Mouse (Mus musculus): ENCODE data around the gene Csf1. TPM values are rescaled to one million over a fixed set of nuclear protein-coding genes. Genes with fewer than 3 reads are reported as not detected.

Gene Csf1
- total RNA-seq, 2 experiments from 2014 or later: 20.4 to 20.5 TPM

DNA sequence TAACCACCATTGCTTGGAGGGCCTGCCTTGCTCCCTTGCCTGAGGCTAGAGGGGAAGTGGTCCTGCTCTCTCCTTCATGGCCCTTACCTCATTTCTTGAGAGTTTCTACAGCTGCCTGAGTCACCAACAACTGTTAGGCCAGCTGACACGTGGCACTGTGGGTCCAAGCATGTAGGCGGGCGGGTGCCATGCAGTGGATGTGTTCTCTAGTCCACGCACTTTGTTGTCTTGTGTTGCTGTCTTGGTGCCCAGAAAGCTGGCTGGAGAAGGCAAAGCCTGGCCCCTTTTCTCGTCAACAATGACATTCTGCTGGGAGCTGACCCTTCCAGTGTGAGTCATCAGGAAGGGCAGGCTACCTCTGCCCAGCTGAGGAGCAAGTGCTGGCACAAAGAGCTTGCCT lies 12.6 kb upstream of the Csf1 start:
- H3K4me3 ChIP-seq: no peak overlapping the region
- no peak overlapping the region for H3K27ac ChIP-seq
- TF ChIP-seq CTCF (conservative IDR thresholded peaks at IDR 0.05): no peak
- no peak for DNase-seq (ENCODE audit: low spot score in 2 of 2)

DNA sequence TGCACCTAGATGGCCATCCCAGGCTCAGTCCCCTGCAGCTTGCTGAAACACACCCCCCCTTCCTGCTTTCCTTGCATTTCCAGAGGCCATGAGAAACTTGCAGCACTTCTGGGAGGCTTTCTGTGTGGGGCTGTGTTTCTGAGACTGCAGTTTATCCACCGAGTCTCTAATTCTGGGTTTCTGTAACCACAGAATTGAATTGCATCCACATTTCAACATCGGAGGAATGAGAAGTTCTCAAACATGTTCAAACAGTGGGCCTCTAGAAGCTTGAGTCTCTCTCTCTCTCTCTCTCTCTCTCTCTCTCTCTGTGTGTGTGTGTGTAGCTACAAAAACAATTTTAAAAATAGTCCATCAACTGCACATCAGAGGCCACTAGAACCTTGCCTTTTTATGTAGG lies 9.4 kb upstream of the Csf1 start:
- no peak for DNase-seq (ENCODE audit: low spot score in 2 of 2)
- no peak for TF ChIP-seq CTCF (conservative IDR thresholded peaks at IDR 0.05)
- Histone ChIP-seq H3K4me3 (no peak overlapping the region), H3K27ac (no peak overlapping the region)

DNA sequence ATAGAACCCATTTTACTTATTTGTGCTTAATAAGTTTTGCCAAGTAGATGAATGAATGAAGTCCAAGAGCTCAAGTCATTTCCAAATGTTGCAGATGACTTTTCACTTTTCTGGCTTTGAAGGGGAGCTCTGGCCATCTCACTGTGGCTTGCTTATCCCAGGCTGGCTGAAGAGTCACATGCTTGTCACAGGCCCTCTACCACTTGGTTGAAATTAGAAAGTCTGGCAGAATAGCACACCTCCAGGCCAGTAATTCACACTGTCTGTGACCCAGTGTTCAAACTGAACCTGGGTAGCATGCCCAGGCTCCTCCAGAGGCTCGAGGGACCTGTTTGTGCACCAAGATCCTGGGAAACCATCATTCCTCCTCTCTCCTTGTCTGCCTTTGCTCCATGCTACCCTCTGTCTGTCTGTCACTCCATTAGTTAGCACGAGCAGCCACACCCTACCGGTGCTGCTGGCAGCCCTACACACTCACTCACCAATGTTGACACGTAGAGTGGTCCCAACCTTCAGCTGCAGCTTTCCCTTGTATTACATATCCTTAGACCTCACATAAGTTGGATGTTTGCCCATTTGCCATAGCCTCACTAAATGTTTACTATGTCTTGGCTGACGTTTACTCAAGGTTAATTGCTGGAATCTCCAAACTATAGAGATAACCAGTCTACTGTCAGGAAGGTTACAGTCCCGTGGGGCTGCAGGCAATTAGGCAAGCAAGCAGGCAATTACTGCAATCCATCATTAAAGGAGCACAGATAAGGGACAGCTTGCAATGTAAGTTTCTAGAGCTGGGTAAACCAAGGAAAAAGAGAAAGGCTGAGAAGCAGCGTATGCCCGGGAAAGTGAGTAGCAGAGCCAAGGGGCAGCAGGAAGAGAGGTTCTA lies 8.1 kb upstream of the Csf1 start:
- no peak for TF ChIP-seq CTCF (conservative IDR thresholded peaks at IDR 0.05)
- no peak overlapping the region for H3K27ac ChIP-seq
- no peak for DNase-seq (ENCODE audit: low spot score in 2 of 2)
- H3K4me3 ChIP-seq: no peak overlapping the region

DNA sequence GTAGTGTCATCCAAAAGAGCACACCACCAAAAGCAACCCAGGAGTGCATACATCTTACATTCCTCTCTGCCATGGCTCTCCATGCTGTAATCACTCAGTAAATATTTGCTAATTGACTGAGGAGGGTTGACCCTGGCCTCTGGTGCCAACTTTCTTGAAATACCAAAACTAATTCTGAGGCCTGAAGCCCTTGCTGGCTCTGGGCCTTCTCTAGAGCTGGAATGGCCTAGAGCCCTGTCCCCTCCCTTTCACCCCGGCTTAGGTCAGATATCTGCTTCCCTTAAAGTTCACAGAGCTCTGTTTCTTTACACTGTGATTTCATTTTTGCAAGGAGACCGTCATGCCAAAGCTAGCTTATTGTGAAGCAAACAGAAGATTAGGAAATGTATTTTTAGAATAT lies 6.5 kb upstream of the Csf1 start:
- no peak for DNase-seq (ENCODE audit: low spot score in 2 of 2)
- no peak for TF ChIP-seq CTCF (conservative IDR thresholded peaks at IDR 0.05)
- Histone ChIP-seq H3K4me3 (no peak overlapping the region), H3K27ac (peak overlapping the region; percentile 53)

DNA sequence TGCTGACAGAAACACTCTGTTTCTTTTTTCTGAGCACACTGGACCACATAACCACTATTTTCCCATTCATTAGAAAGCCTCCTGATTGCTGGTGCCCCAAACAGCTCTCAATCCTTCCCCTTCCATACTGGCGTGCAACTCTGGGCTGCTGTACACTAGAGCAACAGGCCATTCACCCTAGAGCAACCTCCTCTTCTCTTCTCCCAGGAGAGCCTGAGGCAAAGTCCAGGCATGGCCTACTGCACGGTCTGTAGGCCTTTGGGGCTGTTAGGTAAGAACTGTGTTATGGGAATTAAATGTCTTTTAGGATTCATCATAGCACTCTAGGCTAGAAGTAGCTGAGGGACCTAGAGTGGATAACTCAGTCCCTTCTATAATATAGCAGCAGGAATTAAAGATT lies 5.7 kb upstream of the Csf1 start:
- Histone ChIP-seq H3K4me3 (no peak overlapping the region), H3K27ac (peak overlapping the region; percentile 53)
- no peak for DNase-seq (ENCODE audit: low spot score in 2 of 2)
- no peak for TF ChIP-seq CTCF (conservative IDR thresholded peaks at IDR 0.05)

DNA sequence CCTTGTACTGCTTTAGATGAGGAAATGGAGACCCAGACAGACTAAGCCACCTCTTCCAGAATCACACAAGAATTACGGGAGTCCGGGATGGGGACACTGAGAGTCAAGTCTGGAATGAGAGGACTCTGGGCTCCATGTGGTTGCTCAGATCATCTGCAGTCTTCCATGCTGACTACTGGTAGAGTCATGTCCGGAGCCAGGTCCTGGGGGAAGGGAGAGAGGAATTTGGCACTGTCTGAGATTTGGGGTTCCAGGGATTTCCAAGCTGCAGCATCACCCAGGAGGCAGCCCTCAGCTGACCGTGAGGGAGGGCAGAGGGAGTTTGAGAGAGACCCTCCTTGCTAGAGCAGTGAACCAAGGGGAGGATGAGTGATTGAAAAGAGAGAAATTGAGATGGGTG lies 3.3 kb upstream of the Csf1 start:
- DNase-seq (ENCODE audit: low spot score in 2 of 2): no peak
- Histone ChIP-seq H3K27ac (no peak overlapping the region), H3K4me3 (no peak overlapping the region)
- no peak for TF ChIP-seq CTCF (conservative IDR thresholded peaks at IDR 0.05)

DNA sequence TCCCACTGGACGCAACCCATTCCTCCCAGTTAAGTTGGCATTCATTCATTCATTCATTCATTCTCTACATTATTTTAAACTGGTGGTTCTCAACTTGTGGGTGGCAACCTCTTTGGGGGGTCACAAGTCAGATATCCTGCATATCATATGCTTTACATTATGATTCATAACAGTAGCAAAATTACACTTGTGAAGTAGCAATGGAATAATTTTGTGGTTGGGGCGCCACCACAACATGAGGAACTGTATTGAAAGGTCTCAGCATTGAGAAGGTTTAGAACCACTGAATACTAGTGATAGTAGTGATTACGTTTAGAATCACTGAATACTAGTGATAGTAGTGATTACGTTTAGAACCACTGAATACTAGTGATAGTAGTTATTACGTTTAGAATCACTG lies 1.2 kb upstream of the Csf1 start:
- Histone ChIP-seq H3K4me3 (no peak overlapping the region), H3K27ac (no peak overlapping the region)
- no peak for TF ChIP-seq CTCF (conservative IDR thresholded peaks at IDR 0.05)
- DNase-seq (ENCODE audit: low spot score in 2 of 2): no peak

DNA sequence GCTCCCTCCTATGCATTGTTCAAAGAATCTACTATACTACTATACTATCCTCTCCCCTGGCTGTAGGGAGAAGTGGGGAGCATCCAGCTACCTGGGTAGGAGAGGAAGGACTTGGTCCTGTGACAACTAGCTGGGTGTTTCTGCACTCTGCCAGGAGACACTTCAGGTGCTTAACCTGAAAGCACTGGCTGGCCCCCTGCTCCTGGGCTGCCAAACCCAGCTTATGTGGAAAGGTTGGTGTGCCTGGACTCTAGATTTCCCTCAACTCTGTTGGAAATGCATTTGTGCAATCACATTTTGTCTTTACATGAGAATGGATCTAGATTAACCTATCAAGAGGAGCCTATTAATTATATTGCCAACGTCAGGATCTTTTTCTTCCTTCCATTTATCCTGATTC lies 502 bp upstream of the Csf1 start:
- Histone ChIP-seq H3K27ac (peak overlapping the region; percentile 99), H3K4me3 (no peak overlapping the region)
- no peak for TF ChIP-seq CTCF (conservative IDR thresholded peaks at IDR 0.05)
- no peak for DNase-seq (ENCODE audit: low spot score in 2 of 2)

DNA sequence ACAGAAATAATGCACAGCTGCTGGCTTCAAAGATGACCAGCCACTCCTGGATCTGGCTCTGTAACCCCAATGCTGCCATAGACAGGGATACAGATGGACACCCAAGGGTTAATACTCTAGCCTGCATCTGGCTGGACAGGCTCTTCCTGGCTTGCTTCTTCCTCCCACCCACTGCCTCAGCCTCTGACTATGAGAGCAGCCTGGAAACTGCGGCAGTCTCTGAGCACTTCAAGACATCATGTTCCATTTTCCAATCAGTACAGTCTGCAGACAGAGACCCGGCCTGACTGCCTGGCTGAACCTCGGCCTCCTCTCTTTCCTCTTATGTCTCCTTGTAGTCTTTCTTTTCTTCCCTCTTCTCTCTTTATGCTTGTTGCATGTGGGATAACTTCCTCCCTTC lies 1.6 kb downstream of the Csf1 start:
- no peak for TF ChIP-seq CTCF (conservative IDR thresholded peaks at IDR 0.05)
- peak overlapping the region; percentile 89 for H3K4me3 ChIP-seq
- peak overlapping the region; percentile 99 for H3K27ac ChIP-seq
- DNase-seq (ENCODE audit: low spot score in 2 of 2): no peak

DNA sequence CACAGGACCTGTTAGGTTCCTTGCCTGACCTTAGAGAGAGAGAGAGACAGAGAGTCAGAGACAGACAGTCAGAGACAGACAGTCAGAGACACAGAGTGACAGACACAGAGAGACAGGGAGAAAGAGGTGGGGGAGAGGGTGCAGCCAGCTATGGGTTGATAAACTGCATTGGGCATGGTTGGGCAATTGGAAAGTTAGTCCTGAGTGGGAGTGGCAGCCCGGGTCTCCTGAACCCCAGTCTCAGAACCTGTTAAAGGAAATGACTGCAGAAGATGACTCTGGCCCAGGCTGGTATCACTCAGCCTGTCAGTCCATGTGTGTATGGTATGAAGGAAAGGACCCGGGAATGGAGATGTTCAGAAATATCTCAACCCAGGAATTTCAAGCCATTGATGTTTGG lies 2.1 kb downstream of the Csf1 start:
- Histone ChIP-seq H3K27ac (peak overlapping the region; percentile 99), H3K4me3 (peak overlapping the region; percentile 89)
- DNase-seq (ENCODE audit: low spot score in 2 of 2): no peak
- no peak for TF ChIP-seq CTCF (conservative IDR thresholded peaks at IDR 0.05)

DNA sequence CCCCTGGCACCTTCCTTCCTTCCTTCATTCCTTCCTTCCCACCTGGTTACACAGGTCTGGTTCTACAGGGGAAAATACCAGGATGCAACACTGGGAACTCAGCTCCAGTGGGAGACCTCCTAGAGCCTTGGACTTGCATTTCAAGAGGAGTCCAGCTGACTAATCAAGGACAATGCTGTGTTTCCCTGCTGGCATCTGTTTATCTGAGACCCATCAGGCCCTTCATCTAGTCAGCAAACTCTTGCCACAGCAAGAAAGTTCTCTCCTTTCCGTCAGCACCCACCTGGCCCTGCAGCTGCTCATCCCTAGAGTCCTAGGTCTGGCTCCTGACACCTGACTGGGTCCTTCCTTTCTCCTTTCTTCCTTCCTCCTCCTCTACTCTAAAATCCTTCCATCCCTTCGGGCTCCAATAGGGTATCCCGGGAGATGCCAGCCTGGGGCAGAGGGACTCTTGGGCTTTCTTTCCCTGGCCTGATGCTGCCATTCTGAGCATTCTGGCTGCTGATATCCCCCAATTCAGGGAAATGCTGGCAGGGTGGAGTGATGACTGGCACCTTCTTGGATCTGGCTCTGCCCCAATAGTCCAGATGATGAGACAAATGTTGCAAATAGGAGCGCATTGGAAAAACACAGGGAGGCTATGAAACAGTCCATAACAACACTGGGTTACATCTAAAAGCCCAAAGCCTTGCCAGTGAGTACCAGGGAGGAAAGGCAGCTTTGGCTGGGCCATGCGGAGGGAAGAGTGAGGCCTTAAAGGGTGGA lies 2.7 kb downstream of the Csf1 start:
- Histone ChIP-seq H3K27ac (peak overlapping the region; percentile 99), H3K4me3 (peak overlapping the region; percentile 89)
- DNase-seq (ENCODE audit: low spot score in 2 of 2): peak; percentile 75 to 77
- no peak for TF ChIP-seq CTCF (conservative IDR thresholded peaks at IDR 0.05)

DNA sequence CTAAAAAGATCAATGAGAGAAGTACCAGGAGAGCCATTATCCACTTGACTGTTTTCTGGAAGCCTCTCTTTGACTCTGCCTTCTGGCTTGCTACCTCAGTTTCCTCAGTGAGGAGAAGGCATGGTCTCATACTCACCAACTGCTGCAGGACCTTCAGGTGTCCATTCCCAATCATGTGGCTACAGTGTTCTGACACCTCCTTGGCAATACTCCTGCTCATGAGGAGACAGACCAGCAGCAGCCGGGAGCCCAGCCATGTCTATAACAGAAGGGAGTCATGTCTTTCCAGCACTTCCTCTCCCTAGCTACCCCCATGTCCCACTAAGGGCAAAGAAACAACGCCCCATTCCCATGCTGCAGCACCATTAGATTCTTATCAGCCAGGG lies 3.8 kb downstream of the Csf1 start:
- no peak for TF ChIP-seq CTCF (conservative IDR thresholded peaks at IDR 0.05)
- Histone ChIP-seq H3K4me3 (no peak overlapping the region), H3K27ac (0 out of 2 replicates have a peak overlapping the region, but pooled peaks have one; percentile 37)
- DNase-seq (ENCODE audit: low spot score in 2 of 2): no peak

DNA sequence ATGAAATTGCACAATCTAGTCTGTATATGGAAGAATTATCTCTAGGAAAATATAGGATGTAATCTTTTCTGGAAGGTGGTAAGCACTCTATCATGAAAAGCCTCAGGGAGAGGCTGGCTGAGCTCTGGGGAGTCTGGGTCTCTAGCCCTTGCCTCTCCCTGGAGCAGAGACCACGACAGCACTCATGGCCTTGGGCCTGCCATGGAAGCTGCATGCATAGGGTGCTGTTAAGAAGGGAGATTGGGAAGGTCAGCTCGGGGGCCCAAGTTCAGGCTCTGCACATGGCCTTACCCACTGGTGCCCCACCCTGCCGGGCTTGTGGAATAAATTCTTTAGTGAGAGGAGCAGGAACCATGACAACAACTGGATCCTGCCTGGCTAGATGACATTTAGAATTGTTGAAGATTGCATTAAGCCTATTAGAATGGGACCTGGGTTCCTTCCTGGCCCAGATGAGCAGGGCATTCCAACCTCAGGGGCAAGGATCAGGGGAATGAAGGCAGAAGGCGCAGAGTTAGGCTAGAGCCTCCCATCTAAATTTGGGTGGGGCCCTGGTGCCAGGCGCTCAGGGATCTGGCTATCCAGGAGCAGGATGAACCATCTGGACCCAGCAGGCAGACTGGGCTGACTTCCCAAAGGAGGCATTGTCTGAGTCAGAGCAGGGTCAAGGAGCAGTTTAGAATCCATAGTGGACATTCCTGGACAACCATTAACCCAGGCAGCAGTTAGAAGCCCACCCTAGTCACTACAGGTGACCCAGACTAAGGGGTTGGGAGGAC lies 4.4 kb downstream of the Csf1 start:
- no peak for DNase-seq (ENCODE audit: low spot score in 2 of 2)
- Histone ChIP-seq H3K4me3 (no peak overlapping the region), H3K27ac (peak overlapping the region; percentile 37; the same call in 1 of the 2 replicates)
- TF ChIP-seq CTCF (conservative IDR thresholded peaks at IDR 0.05): no peak
